Mouse (Mus musculus) E14TG2a.4 (cell line): ENCODE measurements around the gene Ctrl.

Source experiments
- CTCF ChIP-seq: conservative IDR thresholded peaks from 2 replicates; pipeline ENCODE4 v1.5.1; 2014; ENCODE audit warnings: low read length
- NANOG ChIP-seq: IDR thresholded peaks from 2 replicates; pipeline ENCODE4 v1.6.1; 2014; ENCODE audit warnings: borderline replicate concordance, low read length, mixed read lengths
- POU5F1 ChIP-seq: IDR thresholded peaks from 2 replicates; pipeline ENCODE4 v1.6.1; 2014; ENCODE audit warnings: low read length, borderline replicate concordance

DNA sequence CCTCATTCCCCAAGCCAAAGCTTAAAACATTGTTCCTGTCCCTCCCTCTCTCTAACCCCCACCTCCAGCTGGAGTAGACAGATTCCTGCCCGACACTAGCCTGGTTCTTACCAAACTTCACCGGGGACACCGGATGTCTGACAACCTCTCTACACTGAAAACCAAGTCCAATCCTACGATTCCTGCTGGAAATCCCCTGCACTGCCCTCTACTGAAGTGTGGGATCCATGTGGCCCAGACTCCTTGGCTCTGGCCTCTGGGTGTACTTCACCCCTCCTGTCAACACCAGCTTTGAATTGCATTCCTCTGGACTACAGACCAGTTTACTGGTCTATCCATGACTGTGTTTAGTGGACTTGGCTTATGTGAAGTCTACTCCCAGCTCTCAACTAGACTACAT lies 22.9 kb upstream of the Ctrl start:
- TF ChIP-seq CTCF (no peak), NANOG (no peak), POU5F1 (no peak)
